Mouse (Mus musculus) G1E (cell line): ENCODE results near the gene Magi3.

Experiments
- CTCF ChIP-seq: IDR thresholded peaks from 2 replicates; pipeline ENCODE4 v1.5.1; 2012; ENCODE audit warnings: low read depth, low read length, inconsistent platforms, mixed read lengths
- GATA1 ChIP-seq: IDR thresholded peaks from 2 replicates; pipeline ENCODE4 v1.6.1; 2012; ENCODE audit warnings: borderline replicate concordance, low read length, inconsistent platforms, mixed read lengths
- GATA2 ChIP-seq: IDR thresholded peaks from 2 replicates; pipeline ENCODE4 v1.6.1; 2012; ENCODE audit warnings: low read depth, low read length, inconsistent platforms, borderline replicate concordance
- POLR2AphosphoS5 ChIP-seq: IDR thresholded peaks from 2 replicates; pipeline ENCODE4 v1.6.1; 2012; ENCODE audit warnings: low read depth, low read length, inconsistent platforms; ENCODE audit not compliant: insufficient replicate concordance
- TAL1 ChIP-seq: conservative IDR thresholded peaks from 2 replicates; pipeline ENCODE4 v1.6.1; 2012; ENCODE audit warnings: low read depth, low read length, inconsistent platforms, mixed read lengths

DNA sequence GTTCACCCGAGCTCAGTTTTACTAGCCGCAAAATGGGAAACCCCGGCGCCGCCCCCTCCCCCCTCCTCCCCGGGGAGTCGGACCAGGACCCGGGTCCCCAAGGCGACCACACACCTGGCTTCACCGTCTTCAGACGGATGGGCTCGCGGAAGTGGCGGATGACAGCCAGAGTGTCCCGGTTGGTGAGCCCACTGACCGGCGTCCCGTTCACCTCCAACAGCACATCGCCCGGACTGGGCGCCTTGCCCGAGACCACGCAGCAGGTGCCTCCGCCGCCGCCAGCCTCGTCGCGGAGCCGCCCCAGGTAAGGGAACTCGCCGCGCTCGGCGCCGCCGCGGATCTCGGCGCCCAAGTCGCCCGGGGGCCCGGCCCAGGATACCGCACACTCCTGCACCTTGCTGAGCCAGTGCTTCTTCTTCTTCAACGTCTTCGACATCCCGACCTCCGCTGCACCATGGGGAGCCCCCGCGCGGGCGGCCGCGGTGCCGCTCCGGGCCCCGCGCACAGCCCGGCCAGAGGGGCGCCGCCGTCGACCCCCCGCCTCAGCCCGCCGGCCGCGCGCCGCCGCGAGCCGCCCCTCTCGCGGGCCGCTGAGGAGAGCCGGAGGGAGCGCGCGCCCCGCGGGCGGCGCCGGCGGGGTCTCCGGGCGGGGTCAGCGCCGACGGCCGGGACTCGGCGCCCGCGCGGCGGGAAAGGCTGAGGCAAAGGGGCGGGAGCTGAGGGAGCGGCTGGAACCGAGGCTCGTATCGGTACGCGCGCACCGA lies 461 bp downstream of the Magi3 start:
- TF ChIP-seq POLR2AphosphoS5 = no peak
- no peak for TF ChIP-seq CTCF
- no peak for TF ChIP-seq GATA1
- no peak for TF ChIP-seq TAL1
- no peak for TF ChIP-seq GATA2
